Mouse (Mus musculus) left cerebral cortex, postnatal 36 days (tissue): ENCODE results near the gene Tead1. TPM values are rescaled to one million over a fixed set of nuclear protein-coding genes. Genes with fewer than 3 reads are reported as not detected.

Experiments used
- DNase-seq, 2 experiments: peaks; one replicate each; pipeline ENCODE4 v3.0.0; 2021 to 2022; ENCODE audit warnings: low spot score in 2 of 2, mixed read lengths in 1 of 2
- intact Hi-C: fragments of 180-260 bp; cut with DNase I; formaldehyde crosslinking; loops from one replicate; pipeline ENCODE4 v1.15.1; 2025
- total RNA-seq, 2 experiments: library from RNA; stranded (reverse); gene quantifications; 2 replicates each; pipeline ENCODE4 v1.2.3; 2021

The Tead1 gene
- total RNA-seq, 2 experiments from 2014 or later, result 12.6 to 15.8 TPM

- DNase-seq, result no peak
- intact Hi-C loops, result no loop called here
These were observed 151.8 kb downstream of the Tead1 start for GRCm38 (mm10) chr7:112830946-112831345.

GRCm38 (mm10) chr7:112831446-112831845 is 152.3 kb downstream of the Tead1 start:
- intact Hi-C loops, result no loop called here
- no peak for DNase-seq

GRCm38 (mm10) chr7:112833132-112833531 is 154.0 kb downstream of the Tead1 start:
- no peak for DNase-seq
- intact Hi-C loops, result no loop called here

GRCm38 (mm10) chr7:112836076-112836475 is 157.0 kb downstream of the Tead1 start:
- intact Hi-C loops, result no loop called here
- no peak for DNase-seq

- intact Hi-C loops, result no loop called here
- no peak for DNase-seq
These were observed 159.0 kb downstream of the Tead1 start for GRCm38 (mm10) chr7:112838131-112838530.

GRCm38 (mm10) chr7:112840351-112840750 is 161.2 kb downstream of the Tead1 start:
- intact Hi-C loops, result no loop called here
- DNase-seq, result no peak

- DNase-seq, result no peak
- intact Hi-C loops, result no loop called here
These were observed 161.8 kb downstream of the Tead1 start for GRCm38 (mm10) chr7:112840890-112841289.

GRCm38 (mm10) chr7:112841484-112841883 is 162.4 kb downstream of the Tead1 start:
- intact Hi-C loops, result no loop called here
- DNase-seq, result no peak

- intact Hi-C loops, result no loop called here
These were observed 162.8 kb downstream of the Tead1 start for GRCm38 (mm10) chr7:112841886-112842285.

GRCm38 (mm10) chr7:112851281-112851744 is 172.2 kb downstream of the Tead1 start:
- intact Hi-C loops, result no loop called here
- DNase-seq, result no peak

More at GRCm38 (mm10) chr7:112841886-112842285, 162.8 kb downstream of the Tead1 start:
- peak; percentile 29 to 50 for DNase-seq

GRCm38 (mm10) chr7:112852149-112852839 is 173.2 kb downstream of the Tead1 start:
- no peak for DNase-seq
- intact Hi-C loops, result no loop called here

- DNase-seq, result no peak
- intact Hi-C loops, result no loop called here
These were observed 174.7 kb downstream of the Tead1 start for GRCm38 (mm10) chr7:112853857-112854256.

- DNase-seq, result no peak
- intact Hi-C loops, result no loop called here
These were observed 175.4 kb downstream of the Tead1 start for GRCm38 (mm10) chr7:112854516-112854915.

GRCm38 (mm10) chr7:112855419-112855818 is 176.3 kb downstream of the Tead1 start:
- no peak for DNase-seq
- intact Hi-C loops, result no loop called here

- intact Hi-C loops, result no loop called here
- DNase-seq, result peak in 1 of 2 experiments; percentile 23
These were observed 177.0 kb downstream of the Tead1 start for GRCm38 (mm10) chr7:112856121-112856571.

GRCm38 (mm10) chr7:112856583-112856982 is 177.5 kb downstream of the Tead1 start:
- no peak for DNase-seq
- intact Hi-C loops, result no loop called here

- intact Hi-C loops, result no loop called here
- DNase-seq, result no peak
These were observed 180.8 kb downstream of the Tead1 start for GRCm38 (mm10) chr7:112859887-112860286.

GRCm38 (mm10) chr7:112862086-112862485 is 183.0 kb downstream of the Tead1 start:
- intact Hi-C loops, result no loop called here
- peak; percentile 51 to 67 for DNase-seq

GRCm38 (mm10) chr7:112864188-112864587 is 185.1 kb downstream of the Tead1 start:
- DNase-seq, result no peak
- intact Hi-C loops, result loop anchor here (2.0 kb wide), 2 partner anchors 185 to 395 kb away; partner anchors contain the start of gene Tead1

- DNase-seq, result peak; percentile 48 to 58
- intact Hi-C loops, result loop anchor here (2.0 to 5.0 kb wide), 3 partner anchors 187 to 463 kb away; partner anchors contain the start of gene Tead1
These were observed 186.6 kb downstream of the Tead1 start for GRCm38 (mm10) chr7:112865739-112866138.
